Mouse (Mus musculus) CD4-positive, CD25-positive, alpha-beta regulatory T cell (primary cell): Measurements from ENCODE around the gene Nosip. TPM values are rescaled to one million over a fixed set of nuclear protein-coding genes. Genes with fewer than 3 reads are reported as not detected.

Experiments
- polyA plus RNA-seq: library from polyadenylated mRNA; unstranded; fragments of 100-300 nt; shearing (Covaris generic); gene quantifications from one replicate; pipeline ENCODE4 v1.2.1, GENCODE M21; 2017

Nosip gene
- 115 TPM for polyA plus RNA-seq

DNA sequence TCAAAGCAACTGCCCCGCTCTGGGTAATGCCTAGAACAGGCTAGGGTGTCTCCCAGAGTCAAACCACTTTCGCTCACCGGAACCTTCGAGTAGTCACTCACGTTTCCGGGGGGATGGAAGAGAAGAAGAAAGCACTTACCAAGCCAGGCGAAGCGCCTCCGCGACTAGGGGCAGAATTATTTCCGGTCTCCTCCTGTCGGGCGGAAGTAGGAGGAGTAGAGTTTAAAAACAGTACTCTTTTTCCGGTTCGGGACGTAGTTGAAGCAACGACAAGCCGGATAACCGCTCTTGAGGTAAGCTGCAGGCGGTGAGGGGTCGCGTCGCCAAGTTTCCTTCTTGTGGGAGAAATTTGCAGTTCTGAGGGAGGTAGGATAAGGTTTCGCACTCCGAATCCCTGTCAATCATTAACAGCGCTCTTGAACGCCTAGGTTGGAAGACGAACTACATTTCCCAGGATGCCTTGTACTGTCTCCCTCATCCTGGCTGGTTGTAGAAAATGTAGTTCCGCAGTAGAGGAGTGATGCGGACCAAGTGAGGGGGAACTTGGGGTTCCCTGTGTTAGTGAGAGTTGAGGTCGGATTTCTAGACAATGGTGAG lies at the start of gene Nosip, which contains the start of gene Prrg2:
Nosip (plus strand) TSS at position 191 of the 597 bp plus-strand sequence.
Prrg2 (minus strand) TSS at position 439 of the 597 bp plus-strand sequence.

GRCm38 (mm10) chr7:45015957-45016612 lies 46.1 kb upstream of the Nosip start, which contains the start of gene Scaf1:
TSS of gene Scaf1 (minus strand) at chr7:45016363.

GRCm38 (mm10) chr7:45017242-45018061 lies 44.8 kb upstream of the Nosip start, which contains the start of gene Rras:
TSS of gene Rras (plus strand) at chr7:45017961.

DNA sequence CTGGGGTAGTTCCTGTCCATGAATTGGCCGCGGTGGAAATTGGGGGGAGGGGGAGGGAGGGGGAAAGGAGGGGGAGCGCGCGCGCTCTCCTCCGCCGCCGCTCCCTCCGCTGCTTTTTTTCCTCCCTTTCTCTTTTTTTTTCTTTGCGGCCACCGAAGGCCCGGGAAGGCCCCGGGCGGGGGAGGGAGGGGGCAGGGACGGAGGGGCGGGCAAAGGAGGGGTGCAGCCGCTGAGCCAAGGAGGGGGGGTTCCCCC lies 9.4 kb upstream of the Nosip start, which contains the start of gene Prr12:
Prr12 (minus strand) TSS at position 20 of the 255 bp plus-strand sequence.

GRCm38 (mm10) chr7:45092048-45092447 lies 29.8 kb downstream of the Nosip start, which contains the start of gene Rcn3:
TSS of gene Rcn3 (minus strand) at chr7:45092221.

GRCm38 (mm10) chr7:45103652-45104180 lies 41.5 kb downstream of the Nosip start, which contains the start of gene Fcgrt:
TSS of gene Fcgrt (minus strand) at chr7:45103851.

GRCm38 (mm10) chr7:45124224-45125143 lies 62.3 kb downstream of the Nosip start, which contains the start of gene Rps11:
TSS of gene Rps11 (minus strand) at chr7:45124439.

Other genes starting within 250 kb of the Nosip start
- 43.8 TPM for gene Nup62, start 246.3 kb upstream of the Nosip start, polyA plus RNA-seq
- gene Il4i1, start 246.0 kb upstream of the Nosip start, polyA plus RNA-seq: 2.3 TPM
- gene Atf5, start 245.8 kb upstream of the Nosip start, polyA plus RNA-seq: 0.39 TPM
- 35.4 TPM for gene Akt1s1, start 213.4 kb upstream of the Nosip start, polyA plus RNA-seq
- 93.5 TPM for gene Tbc1d17, start 213.3 kb upstream of the Nosip start, polyA plus RNA-seq
- 105 TPM for gene Pnkp, start 205.3 kb upstream of the Nosip start, polyA plus RNA-seq
- 27.7 TPM for gene Ptov1, start 192.6 kb upstream of the Nosip start, polyA plus RNA-seq
- gene Med25, start 169.7 kb upstream of the Nosip start, polyA plus RNA-seq: 59.3 TPM
- gene Fuz, start 166.3 kb upstream of the Nosip start, polyA plus RNA-seq: 45.3 TPM
- gene Ap2a1, start 132.9 kb upstream of the Nosip start, polyA plus RNA-seq: 68.0 TPM
- gene Tsks, start 119.2 kb upstream of the Nosip start, polyA plus RNA-seq: not detected
- gene Cpt1c, start 87.6 kb upstream of the Nosip start, polyA plus RNA-seq: 0.30 TPM
- 175 TPM for gene Prmt1, start 75.9 kb upstream of the Nosip start, polyA plus RNA-seq
- gene Irf3, start 64.8 kb upstream of the Nosip start, polyA plus RNA-seq: 235 TPM
- gene Bcl2l12, start 63.7 kb upstream of the Nosip start, polyA plus RNA-seq: 35.8 TPM
- gene Scaf1, start 46.1 kb upstream of the Nosip start, polyA plus RNA-seq: 38.8 TPM
- 24.1 TPM for gene Rras, start 44.5 kb upstream of the Nosip start, polyA plus RNA-seq
- 4.0 TPM for gene Prr12, start 9.5 kb upstream of the Nosip start, polyA plus RNA-seq
- 3.0 TPM for gene Prrg2, start 248 bp downstream of the Nosip start, polyA plus RNA-seq
- 10.7 TPM for gene Rcn3, start 29.8 kb downstream of the Nosip start, polyA plus RNA-seq
- gene Fcgrt, start 41.4 kb downstream of the Nosip start, polyA plus RNA-seq: 2.8 TPM
- gene Rps11, start 62.0 kb downstream of the Nosip start, polyA plus RNA-seq: 2,481 TPM
- gene Rpl13a, start 66.3 kb downstream of the Nosip start, polyA plus RNA-seq: 2,316 TPM
- gene Gm45713, start 73.8 kb downstream of the Nosip start, polyA plus RNA-seq: not detected
- gene Flt3l, start 74.0 kb downstream of the Nosip start, polyA plus RNA-seq: 309 TPM
- gene Pih1d1, start 91.9 kb downstream of the Nosip start, polyA plus RNA-seq: 59.4 TPM
- gene Aldh16a1, start 92.2 kb downstream of the Nosip start, polyA plus RNA-seq: 58.9 TPM
- 0.08 TPM for gene Slc17a7, start 101.5 kb downstream of the Nosip start, polyA plus RNA-seq
- not detected for gene Gfy, start 117.1 kb downstream of the Nosip start, polyA plus RNA-seq
- not detected for gene Pth2, start 118.6 kb downstream of the Nosip start, polyA plus RNA-seq
- gene Ccdc155, start 142.5 kb downstream of the Nosip start, polyA plus RNA-seq: 0.07 TPM
- 8.9 TPM for gene Dkkl1, start 149.7 kb downstream of the Nosip start, polyA plus RNA-seq
- gene Tead2, start 153.3 kb downstream of the Nosip start, polyA plus RNA-seq: 4.9 TPM
- gene Cd37, start 176.7 kb downstream of the Nosip start, polyA plus RNA-seq: 607 TPM
- not detected for gene Slc6a16, start 178.7 kb downstream of the Nosip start, polyA plus RNA-seq
- gene Slc6a21, start 215.1 kb downstream of the Nosip start, polyA plus RNA-seq: not detected